Mouse (Mus musculus) adrenal gland, adult (tissue): ENCODE measurements around the gene Gpm6b.
A peak's percentile ranks its signal among the peaks of the same experiment; 100 is the strongest.

Experiments
- DNase-seq, 2 experiments: peaks; one replicate each; pipeline ENCODE4 v3.0.0; 2022 to 2023; ENCODE audit warnings: low spot score in 1 of 2; ENCODE audit not compliant: inconsistent age in 2 of 2

Gene Gpm6b

GRCm38 (mm10) chrX:166238831-166239460 is at the start of gene Gpm6b:
Gpm6b (plus strand) TSS chrX:166238911.
- DNase-seq = peak; percentile 14 to 35

- no peak for DNase-seq
Observed at GRCm38 (mm10) chrX:166196327-166196726, 42.4 kb upstream of the Gpm6b start.

GRCm38 (mm10) chrX:166198266-166198665 is 40.4 kb upstream of the Gpm6b start:
- DNase-seq = no peak

- no peak for DNase-seq
Observed at GRCm38 (mm10) chrX:166199812-166200211, 38.9 kb upstream of the Gpm6b start.

GRCm38 (mm10) chrX:166214576-166214975 is 24.1 kb upstream of the Gpm6b start:
- no peak for DNase-seq

- DNase-seq = no peak
Observed at GRCm38 (mm10) chrX:166216248-166216647, 22.5 kb upstream of the Gpm6b start.

GRCm38 (mm10) chrX:166216720-166217119 is 22.0 kb upstream of the Gpm6b start:
- no peak for DNase-seq

- DNase-seq = no peak
Observed at GRCm38 (mm10) chrX:166219331-166219730, 19.4 kb upstream of the Gpm6b start.

GRCm38 (mm10) chrX:166226856-166227255 is 11.9 kb upstream of the Gpm6b start:
- DNase-seq = no peak

GRCm38 (mm10) chrX:166229750-166230149 is 9.0 kb upstream of the Gpm6b start:
- no peak for DNase-seq

GRCm38 (mm10) chrX:166230515-166231267 is 8.0 kb upstream of the Gpm6b start:
- DNase-seq = no peak

GRCm38 (mm10) chrX:166236131-166236530 is 2.6 kb upstream of the Gpm6b start:
- DNase-seq = no peak

GRCm38 (mm10) chrX:166239520-166239919 is 809 bp downstream of the Gpm6b start:
- DNase-seq = peak in 1 of 2 experiments; percentile 21

GRCm38 (mm10) chrX:166240751-166241150 is 2.0 kb downstream of the Gpm6b start:
- no peak for DNase-seq

- DNase-seq = no peak
Observed at GRCm38 (mm10) chrX:166243261-166243885, 4.7 kb downstream of the Gpm6b start.

- no peak for DNase-seq
Observed at GRCm38 (mm10) chrX:166271489-166271888, 32.8 kb downstream of the Gpm6b start.

GRCm38 (mm10) chrX:166272646-166273045 is 33.9 kb downstream of the Gpm6b start:
- no peak for DNase-seq

GRCm38 (mm10) chrX:166279861-166280260 is 41.1 kb downstream of the Gpm6b start:
- no peak for DNase-seq

GRCm38 (mm10) chrX:166286760-166287483 is 48.2 kb downstream of the Gpm6b start:
- DNase-seq = no peak

GRCm38 (mm10) chrX:166291266-166291665 is 52.6 kb downstream of the Gpm6b start:
- DNase-seq = no peak

- no peak for DNase-seq
Observed at GRCm38 (mm10) chrX:166293465-166293864, 54.8 kb downstream of the Gpm6b start.
